Mouse (Mus musculus): ENCODE measurements around the gene Dchs2. TPM values are rescaled to one million over a fixed set of nuclear protein-coding genes. Genes with fewer than 3 reads are reported as not detected.

The Dchs2 gene
- total RNA-seq, 2 experiments from 2014 or later = 0.43 to 0.58 TPM

GRCm38 (mm10) chr3:83148508-83148907 is 20.8 kb downstream of the Dchs2 start:
- no peak for DNase-seq (ENCODE audit: low spot score in 2 of 2)

GRCm38 (mm10) chr3:83155600-83155999 is 27.9 kb downstream of the Dchs2 start:
- no peak for DNase-seq (ENCODE audit: low spot score in 2 of 2)

- no peak for DNase-seq (ENCODE audit: low spot score in 2 of 2)
Observed at GRCm38 (mm10) chr3:83156165-83156564, 28.4 kb downstream of the Dchs2 start.

- no peak for DNase-seq (ENCODE audit: low spot score in 2 of 2)
Observed at GRCm38 (mm10) chr3:83161542-83162231, 33.9 kb downstream of the Dchs2 start.

GRCm38 (mm10) chr3:83163676-83164075 is 35.9 kb downstream of the Dchs2 start:
- peak in 1 of 2 experiments; percentile 2 for DNase-seq (ENCODE audit: low spot score in 2 of 2)

- DNase-seq (ENCODE audit: low spot score in 2 of 2) = no peak
Observed at GRCm38 (mm10) chr3:83185527-83185926, 57.8 kb downstream of the Dchs2 start.

GRCm38 (mm10) chr3:83191271-83191670 is 63.5 kb downstream of the Dchs2 start:
- no peak for DNase-seq (ENCODE audit: low spot score in 2 of 2)

- no peak for DNase-seq (ENCODE audit: low spot score in 2 of 2)
Observed at GRCm38 (mm10) chr3:83192401-83192800, 64.7 kb downstream of the Dchs2 start.

GRCm38 (mm10) chr3:83194911-83195310 is 67.2 kb downstream of the Dchs2 start:
- no peak for DNase-seq (ENCODE audit: low spot score in 2 of 2)

GRCm38 (mm10) chr3:83201286-83201980 is 73.7 kb downstream of the Dchs2 start:
- no peak for DNase-seq (ENCODE audit: low spot score in 2 of 2)

GRCm38 (mm10) chr3:83205073-83205668 is 77.4 kb downstream of the Dchs2 start:
- no peak for DNase-seq (ENCODE audit: low spot score in 2 of 2)

- peak; percentile 25 to 42 for DNase-seq (ENCODE audit: low spot score in 2 of 2)
Observed at GRCm38 (mm10) chr3:83209646-83210045, 81.9 kb downstream of the Dchs2 start.

- no peak for DNase-seq (ENCODE audit: low spot score in 2 of 2)
Observed at GRCm38 (mm10) chr3:83210210-83210609, 82.5 kb downstream of the Dchs2 start.

GRCm38 (mm10) chr3:83211939-83212338 is 84.2 kb downstream of the Dchs2 start:
- DNase-seq (ENCODE audit: low spot score in 2 of 2) = no peak

- DNase-seq (ENCODE audit: low spot score in 2 of 2) = no peak
Observed at GRCm38 (mm10) chr3:83212578-83212977, 84.8 kb downstream of the Dchs2 start.

- no peak for DNase-seq (ENCODE audit: low spot score in 2 of 2)
Observed at GRCm38 (mm10) chr3:83218059-83218458, 90.3 kb downstream of the Dchs2 start.

GRCm38 (mm10) chr3:83220101-83220500 is 92.4 kb downstream of the Dchs2 start:
- DNase-seq (ENCODE audit: low spot score in 2 of 2) = no peak

- DNase-seq (ENCODE audit: low spot score in 2 of 2) = peak in 1 of 2 experiments; percentile 25
Observed at GRCm38 (mm10) chr3:83222125-83222524, 94.4 kb downstream of the Dchs2 start.

- DNase-seq (ENCODE audit: low spot score in 2 of 2) = no peak
Observed at GRCm38 (mm10) chr3:83228383-83228782, 100.6 kb downstream of the Dchs2 start.

- DNase-seq (ENCODE audit: low spot score in 2 of 2) = no peak
Observed at GRCm38 (mm10) chr3:83230326-83230725, 102.6 kb downstream of the Dchs2 start.

GRCm38 (mm10) chr3:83234457-83234856 is 106.7 kb downstream of the Dchs2 start:
- no peak for DNase-seq (ENCODE audit: low spot score in 2 of 2)

- DNase-seq (ENCODE audit: low spot score in 2 of 2) = no peak
Observed at GRCm38 (mm10) chr3:83235061-83235460, 107.3 kb downstream of the Dchs2 start.
